Mouse (Mus musculus) CH12.LX (cell line): ENCODE measurements around the gene Usp35.

Source experiments
- CTCF ChIP-seq, 2 experiments: IDR thresholded peaks in 1 of 2; conservative IDR thresholded peaks in 1 of 2; 2 replicates each; pipeline ENCODE4 v1.5.1; 2011 to 2012; ENCODE audit warnings: low read depth in 2 of 2, low read length in 2 of 2, improper control_type of control experiment in 1 of 2, inconsistent platforms in 1 of 2, mild to moderate bottlenecking in 1 of 2, moderate library complexity in 1 of 2
- ELF1 ChIP-seq: IDR thresholded peaks from 2 replicates; pipeline ENCODE4 v1.6.1; 2014; ENCODE audit warnings: low read depth, mild to moderate bottlenecking, inconsistent platforms, low read length, improper control_type of control experiment
- EP300 ChIP-seq: IDR thresholded peaks from 2 replicates; pipeline ENCODE4 v1.6.1; 2011; ENCODE audit warnings: low read length, improper control_type of control experiment

DNA sequence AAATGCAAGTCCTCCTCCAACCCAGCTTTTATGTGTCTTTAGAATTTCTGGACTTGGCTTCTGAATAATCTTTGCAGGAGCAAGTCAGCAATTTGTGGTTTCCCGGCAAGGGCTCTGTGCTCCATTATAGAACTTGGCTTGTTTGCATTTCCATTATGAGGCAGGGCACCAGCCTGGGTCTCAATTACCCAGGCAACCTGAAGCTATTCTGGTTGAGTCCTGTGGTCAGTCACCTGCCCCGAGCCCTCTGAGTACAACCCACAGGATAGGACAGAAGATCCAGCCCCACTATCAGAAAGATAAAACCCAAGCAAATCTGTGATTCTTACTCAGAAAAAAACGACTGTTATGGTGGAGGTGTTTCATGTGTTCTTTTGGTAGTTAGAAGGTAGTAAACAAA is 29.1 kb upstream of the Usp35 start:
- TF ChIP-seq ELF1, result no peak
- TF ChIP-seq EP300, result no peak
- TF ChIP-seq CTCF (conservative IDR thresholded peaks at IDR 0.05 in 1 of 2, IDR thresholded peaks at IDR 0.05 in 1 of 2; ENCODE audit: low read depth in 2 of 2, low read length in 2 of 2), result no peak
